Mouse (Mus musculus) brain, embryonic 18.5 days (tissue): ENCODE results near the gene Acot1.

ENCODE experiments used
- DNase-seq: peaks from one replicate; pipeline ENCODE4 v3.0.0-alpha.2; 2012; ENCODE audit warnings: low read depth, low spot score

Gene Acot1

GRCm38 (mm10) chr12:84063228-84063627 is 53.9 kb downstream of the Acot1 start:
- DNase-seq = no peak

GRCm38 (mm10) chr12:84063833-84064232 is 54.5 kb downstream of the Acot1 start:
- DNase-seq = no peak

DNA sequence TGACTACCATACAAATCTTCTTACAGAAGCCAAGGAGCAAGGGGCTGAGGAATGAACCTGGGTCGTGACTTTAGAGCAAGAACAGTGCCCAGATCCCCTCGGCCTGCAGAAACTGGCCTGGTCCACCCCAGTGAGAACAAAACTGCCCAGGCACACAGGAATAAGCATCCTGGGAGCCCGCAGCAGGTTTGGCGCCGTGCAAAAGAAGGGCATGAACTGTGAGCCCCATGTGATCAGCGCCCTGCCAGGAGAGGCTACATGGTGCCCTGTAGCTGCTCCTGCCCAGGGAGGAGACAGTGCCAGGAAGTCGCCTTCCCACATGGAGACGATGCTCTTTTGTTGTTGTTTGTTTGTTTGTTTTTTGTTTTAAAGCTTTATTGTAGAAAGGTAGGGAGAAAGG is 55.3 kb downstream of the Acot1 start:
- DNase-seq = no peak

- no peak for DNase-seq
These were observed 58.5 kb downstream of the Acot1 start for GRCm38 (mm10) chr12:84067752-84068151.
